Mouse (Mus musculus) olfactory bulb, adult 2 months (tissue): ENCODE measurements at regions not wholly inside any gene's neighbourhood (a gene's known extent, or its start where the extent isn't known, plus 50 kb on each side); places are given as distances from the start of the nearest gene placed in this dataset.

Experiments
- H3K27ac ChIP-seq: fragments of 200-500 bp; 2 replicates; pipeline ENCODE4 v1.5.1; 2012; ENCODE audit warnings: low read depth, low read length; ENCODE audit not compliant: insufficient read depth
- H3K4me1 ChIP-seq: fragments of 200-500 bp; 2 replicates; pipeline ENCODE4 v1.6.1; 2012; ENCODE audit warnings: low read length; ENCODE audit not compliant: control insufficient read depth, insufficient read depth
- H3K4me3 ChIP-seq: fragments of 200-500 bp; 2 replicates; pipeline ENCODE4 v1.5.1; 2012; ENCODE audit warnings: mild to moderate bottlenecking, low read depth, low read length, moderate library complexity; ENCODE audit not compliant: insufficient read depth
- CTCF ChIP-seq: fragments of 200-500 bp; IDR thresholded peaks from 2 replicates; pipeline ENCODE4 v1.5.1; 2012; ENCODE audit warnings: low read depth, mild to moderate bottlenecking, low read length, moderate library complexity; ENCODE audit not compliant: insufficient read depth
- POLR2A ChIP-seq: fragments of 200-500 bp; IDR thresholded peaks from 2 replicates; pipeline ENCODE4 v1.6.1; 2012; ENCODE audit warnings: mild to moderate bottlenecking, low read depth, low read length, moderate library complexity; ENCODE audit not compliant: insufficient read depth
- WGBS: fragments of 180-500 bp; shearing (Covaris S2); methylation state at CpG from one replicate; pipeline ENCODE4 v1.1.7; 2018; 5-methylcytosine and 5-hydroxymethylcytosine counted together

- Histone ChIP-seq H3K27ac (no peak overlapping the region), H3K4me1 (no peaks in the 10 kb centered on the region), H3K4me3 (no peak overlapping the region)
- TF ChIP-seq POLR2A (no peak), CTCF (no peak)
- 93% methylated on average over 1 of the region's 1 CpGs for WGBS
Observed at GRCm38 (mm10) chr14:100437552-100437951, 153.1 kb upstream of the Klf12 start.

GRCm38 (mm10) chr14:100429662-100430061, 145.2 kb upstream of the Klf12 start:
- no peak overlapping the region for H3K4me3 ChIP-seq
- H3K4me1 ChIP-seq = no peaks in the 10 kb centered on the region
- 96% methylated on average over 4 of the region's 4 CpGs for WGBS
- H3K27ac ChIP-seq = no peak overlapping the region
- TF ChIP-seq POLR2A (no peak), CTCF (no peak)

- WGBS = 96% methylated on average over 7 of the region's 7 CpGs
- no peak for TF ChIP-seq CTCF
- no peak for TF ChIP-seq POLR2A
Observed at GRCm38 (mm10) chr14:100426399-100426798, 141.9 kb upstream of the Klf12 start.

GRCm38 (mm10) chr14:100423790-100424189, 139.3 kb upstream of the Klf12 start:
- TF ChIP-seq CTCF (no peak), POLR2A (no peak)
- 53% methylated on average over 4 of the region's 4 CpGs for WGBS

More at GRCm38 (mm10) chr14:100426399-100426798, 141.9 kb upstream of the Klf12 start:
- Histone ChIP-seq H3K4me3 (no peak overlapping the region), H3K27ac (no peak overlapping the region), H3K4me1 (no peaks in the 10 kb centered on the region)

GRCm38 (mm10) chr14:100421666-100422065, 137.2 kb upstream of the Klf12 start:
- Histone ChIP-seq H3K4me1 (no peaks in the 10 kb centered on the region), H3K4me3 (no peak overlapping the region), H3K27ac (no peak overlapping the region)
- WGBS = 92% methylated on average over 4 of the region's 4 CpGs
- TF ChIP-seq CTCF (no peak), POLR2A (no peak)

More at GRCm38 (mm10) chr14:100423790-100424189, 139.3 kb upstream of the Klf12 start:
- Histone ChIP-seq H3K27ac (no peak overlapping the region), H3K4me1 (no peaks in the 10 kb centered on the region), H3K4me3 (no peak overlapping the region)

- H3K4me3 ChIP-seq = no peak overlapping the region
- TF ChIP-seq CTCF (no peak), POLR2A (no peak)
- no peak overlapping the region for H3K27ac ChIP-seq
- no peaks in the 10 kb centered on the region for H3K4me1 ChIP-seq
- WGBS = 80% methylated on average over 4 of the region's 4 CpGs
Observed at GRCm38 (mm10) chr14:100415099-100415498, 130.6 kb upstream of the Klf12 start.

- WGBS = 96% methylated on average over 1 of the region's 1 CpGs
- TF ChIP-seq POLR2A = no peak
- no peak for TF ChIP-seq CTCF
- H3K27ac ChIP-seq = no peak overlapping the region
Observed at GRCm38 (mm10) chr14:100412211-100412610, 127.7 kb upstream of the Klf12 start.

GRCm38 (mm10) chr14:100397191-100397590, 112.7 kb upstream of the Klf12 start:
- 94% methylated on average over 5 of the region's 5 CpGs for WGBS

More at GRCm38 (mm10) chr14:100412211-100412610, 127.7 kb upstream of the Klf12 start:
- Histone ChIP-seq H3K4me3 (no peak overlapping the region), H3K4me1 (no peaks in the 10 kb centered on the region)

GRCm38 (mm10) chr14:100375218-100375983, 90.9 kb upstream of the Klf12 start:
- no peak overlapping the region for H3K4me3 ChIP-seq
- H3K27ac ChIP-seq = no peak overlapping the region
- no peak for TF ChIP-seq CTCF
- no peak for TF ChIP-seq POLR2A
- peaks cover 4% of the 10 kb centered on the region; the same call in 1 of the 2 replicates for H3K4me1 ChIP-seq
- 31% methylated on average over 8 of the region's 8 CpGs for WGBS

More at GRCm38 (mm10) chr14:100397191-100397590, 112.7 kb upstream of the Klf12 start:
- TF ChIP-seq POLR2A = no peak
- TF ChIP-seq CTCF = no peak
- no peak overlapping the region for H3K4me3 ChIP-seq
- no peak overlapping the region for H3K27ac ChIP-seq
- no peaks in the 10 kb centered on the region for H3K4me1 ChIP-seq
